Mouse (Mus musculus) liver, embryonic 16.5 days (tissue): ENCODE data around the gene Dock2. TPM values are rescaled to one million over a fixed set of nuclear protein-coding genes. Genes with fewer than 3 reads are reported as not detected.

ENCODE experiments used
- ATAC-seq: fragments of 200-750 bp; cut with Nextera tagmentation; 2 replicates; pipeline ENCODE4 v1.8.0; 2017; ENCODE audit warnings: low read depth, mild to moderate bottlenecking, moderate number of reproducible peaks, moderate library complexity
- H3K27ac ChIP-seq: fragments of 300-500 bp; sonication (generic); 2 replicates; pipeline ENCODE4 v1.5.1; 2014; ENCODE audit warnings: mild to moderate bottlenecking, low read length
- H3K27me3 ChIP-seq: fragments of 300-500 bp; sonication (generic); 2 replicates; pipeline ENCODE4 v1.6.1; 2014; ENCODE audit warnings: low read depth, low read length, mixed read lengths; ENCODE audit not compliant: control insufficient read depth, insufficient read depth
- H3K36me3 ChIP-seq: fragments of 300-500 bp; sonication (generic); 2 replicates; pipeline ENCODE4 v1.6.1; 2014; ENCODE audit warnings: mild to moderate bottlenecking; ENCODE audit not compliant: control insufficient read depth, insufficient read depth
- H3K4me1 ChIP-seq: fragments of 300-500 bp; sonication (generic); 2 replicates; pipeline ENCODE4 v1.6.1; 2014; ENCODE audit warnings: low read depth, low read length, mixed read lengths; ENCODE audit not compliant: control insufficient read depth
- H3K4me2 ChIP-seq: fragments of 300-500 bp; sonication (generic); 2 replicates; pipeline ENCODE4 v1.6.1; 2014; ENCODE audit warnings: low read depth, low read length, mixed read lengths
- H3K4me3 ChIP-seq: fragments of 300-500 bp; sonication (generic); 2 replicates; pipeline ENCODE4 v1.5.1; 2014; ENCODE audit warnings: low read depth, mild to moderate bottlenecking, low read length
- H3K9ac ChIP-seq: fragments of 300-500 bp; sonication (generic); 2 replicates; pipeline ENCODE4 v1.6.1; 2014; ENCODE audit warnings: low read depth, low read length
- H3K9me3 ChIP-seq: fragments of 300-500 bp; sonication (generic); replicated peaks from 2 replicates; pipeline ENCODE4 v1.6.1; 2016; ENCODE audit warnings: low read length; ENCODE audit not compliant: control insufficient read depth
- WGBS: fragments of 180-500 bp; shearing (Covaris S2); extraction: QIAGEN DNeasy Blood & Tissue Kit; methylation state at CpG from one replicate; pipeline ENCODE4 v1.1.7; 2014; ENCODE audit not compliant: insufficient replicate concordance; 5-methylcytosine and 5-hydroxymethylcytosine counted together
- polyA plus RNA-seq: library from polyadenylated mRNA; unstranded; fragments of >200 nt; fragmentation: Nextera tagmentation; extraction: Ambion mirVana; gene quantifications from 2 replicates; pipeline ENCODE4 v1.2.1, GENCODE M21; 2015

The Dock2 gene
- polyA plus RNA-seq, 1 experiment from 2014 or later = 5.3 TPM

- 56% methylated on average over 3 of the region's 3 CpGs for WGBS
- Histone ChIP-seq H3K36me3 (no peaks in the 10 kb centered on the region), H3K9me3 (no peaks in the 10 kb centered on the region), H3K9ac (no peak overlapping the region), H3K4me3 (no peak overlapping the region), H3K27me3 (no peaks in the 10 kb centered on the region), H3K4me2 (no peak overlapping the region), H3K4me1 (no peaks in the 10 kb centered on the region), H3K27ac (no peak overlapping the region)
- ATAC-seq = no peak
Observed at GRCm38 (mm10) chr11:34193658-34194057, 590.0 kb downstream of the Dock2 start.

- H3K36me3 ChIP-seq = no peaks in the 10 kb centered on the region
- no peak for ATAC-seq
- no peaks in the 10 kb centered on the region for H3K9me3 ChIP-seq
- no peak overlapping the region for H3K9ac ChIP-seq
- H3K27ac ChIP-seq = no peak overlapping the region
- 38% methylated on average over 2 of the region's 2 CpGs for WGBS
- no peak overlapping the region for H3K4me2 ChIP-seq
- no peak overlapping the region for H3K4me3 ChIP-seq
- no peaks in the 10 kb centered on the region for H3K27me3 ChIP-seq
- no peaks in the 10 kb centered on the region for H3K4me1 ChIP-seq
Observed at GRCm38 (mm10) chr11:34184266-34184665, 599.4 kb downstream of the Dock2 start.

GRCm38 (mm10) chr11:34181214-34182117, 602.2 kb downstream of the Dock2 start:
- ATAC-seq = no peak
- 47% methylated on average over 8 of the region's 8 CpGs for WGBS
- H3K27ac ChIP-seq = no peak overlapping the region
- no peak overlapping the region for H3K4me2 ChIP-seq
- no peaks in the 10 kb centered on the region for H3K27me3 ChIP-seq
- no peak overlapping the region for H3K4me3 ChIP-seq
- no peaks in the 10 kb centered on the region for H3K4me1 ChIP-seq
- no peak overlapping the region for H3K9ac ChIP-seq
- no peaks in the 10 kb centered on the region for H3K36me3 ChIP-seq
- no peaks in the 10 kb centered on the region for H3K9me3 ChIP-seq

GRCm38 (mm10) chr11:34178752-34179151, 604.9 kb downstream of the Dock2 start:
- H3K4me2 ChIP-seq = no peak overlapping the region
- no peak overlapping the region for H3K27ac ChIP-seq
- H3K9ac ChIP-seq = no peak overlapping the region
- H3K36me3 ChIP-seq = no peaks in the 10 kb centered on the region
- no peaks in the 10 kb centered on the region for H3K4me1 ChIP-seq
- no peak overlapping the region for H3K4me3 ChIP-seq
- WGBS = 46% methylated on average over 2 of the region's 2 CpGs
- H3K9me3 ChIP-seq = no peaks in the 10 kb centered on the region
- H3K27me3 ChIP-seq = no peaks in the 10 kb centered on the region
- ATAC-seq = no peak

Other genes with a start within 250 kb of the Dock2 start
- 11.3 and 12.3 TPM in 2 replicates for gene Spdl1, start 49.7 kb upstream of the Dock2 start, polyA plus RNA-seq